Mouse (Mus musculus) brain, embryonic 14.5 days (tissue): ENCODE results near the gene Dpagt1.

ENCODE experiments used
- CTCF ChIP-seq: fragments of 200-500 bp; IDR thresholded peaks from 2 replicates; pipeline ENCODE4 v1.5.1; 2012; ENCODE audit warnings: inconsistent platforms, mild to moderate bottlenecking, moderate library complexity, borderline replicate concordance; ENCODE audit not compliant: insufficient read depth, insufficient read length; ENCODE audit errors: extremely low read depth
- POLR2A ChIP-seq: fragments of 200-500 bp; IDR thresholded peaks from 2 replicates; pipeline ENCODE4 v1.6.1; 2012; ENCODE audit warnings: mild to moderate bottlenecking, inconsistent platforms, borderline replicate concordance; ENCODE audit not compliant: poor library complexity, insufficient read depth, insufficient read length, severe bottlenecking; ENCODE audit errors: extremely low read depth

GRCm38 (mm10) chr9:44318826-44319095 is 7.1 kb upstream of the Dpagt1 start:
- no peak for TF ChIP-seq CTCF
- no peak for TF ChIP-seq POLR2A
